Mouse (Mus musculus): ENCODE measurements around the gene Zmat3.

DNA sequence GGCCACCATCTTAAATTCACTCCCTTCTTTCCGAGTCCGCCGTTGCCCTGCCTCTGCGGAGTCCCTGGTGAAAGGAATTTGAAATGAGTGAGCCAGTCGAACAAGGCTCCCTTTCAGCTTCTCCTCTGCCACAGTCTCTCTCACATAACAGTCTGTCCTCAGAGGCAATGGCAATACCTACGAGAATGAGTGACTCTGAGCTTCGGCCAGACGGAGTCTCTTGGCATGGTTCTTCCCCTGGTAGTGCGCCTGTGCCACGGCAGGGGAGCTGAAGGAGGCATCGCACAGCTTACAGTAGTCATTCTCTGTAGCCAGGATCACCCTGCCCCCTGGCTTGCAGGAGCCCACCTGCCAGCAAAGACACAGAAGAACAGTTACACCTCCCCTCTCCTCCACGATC, 22.4 kb downstream of the Zmat3 start:
- TF ChIP-seq CTCF (IDR thresholded peaks at IDR 0.05; ENCODE audit: borderline replicate concordance, control insufficient read depth, extremely low read depth, insufficient read depth, low read length, poor library complexity): no peak
- no peak for TF ChIP-seq POLR2A (IDR thresholded peaks at IDR 0.05; ENCODE audit: control insufficient read depth, extremely low read depth, insufficient read depth, low read length, poor library complexity)

Measured in thymus, adult 2 months (tissue).